Mouse (Mus musculus) Patski (cell line): ENCODE measurements around the gene Psmb6. TPM values are rescaled to one million over a fixed set of nuclear protein-coding genes. Genes with fewer than 3 reads are reported as not detected.
A peak's percentile ranks its signal among the peaks of the same experiment; 100 is the strongest.

Experiments used
- ATAC-seq: fragments of 100-300 bp; one replicate; pipeline ENCODE4 v1.8.0; 2021
- CTCF ChIA-PET: fragments of 350-600 bp; sonication (Branson Sonifier 250); formaldehyde crosslinking; loops from one replicate; lab custom pipeline; 2022; ENCODE audit warnings: inconsistent platforms; lab: Charles Lee
- POLR2A ChIA-PET: fragments of 350-600 bp; sonication (Branson Sonifier 250); formaldehyde crosslinking; loops from one replicate; lab custom pipeline; 2022; ENCODE audit warnings: antibody characterized with exemption, inconsistent platforms; lab: Charles Lee
- DNase-seq: peaks from one replicate; pipeline ENCODE4 v3.0.0-alpha.2; 2011; ENCODE audit warnings: low read depth, low spot score
- H3K27me3 ChIP-seq: fragments of 371-371 bp; one replicate; pipeline ENCODE4 v1.5.1; 2021
- CTCF ChIP-seq: fragments of 100-300 bp; IDR thresholded peaks from one replicate; pipeline ENCODE4 v1.5.1; 2021
- in situ Hi-C: fragments of 300-500 bp; cut with MboI; formaldehyde crosslinking; loops from 3 replicates; pipeline ENCODE4 v1.11.1; 2018; ENCODE audit warnings: low pct_unique_long_range_greater_than_20kb, mixed read lengths
- polyA plus RNA-seq: library from polyadenylated mRNA; unstranded; gene quantifications from one replicate; pipeline ENCODE4 v1.2.3, GENCODE M21; 2021

Gene Psmb6
- polyA plus RNA-seq, 1 experiment from 2014 or later, result 323 TPM

- DNase-seq (no peak), ATAC-seq (peak; percentile 69)
- ChIA-PET POLR2A (no interaction called here), CTCF (interaction anchor here (0.9 to 1.6 kb wide), 2 partner anchors 22 to 26 kb away, joined by 3 to 4 read pairs; no protein-coding TSS in a partner anchor)
- in situ Hi-C loops, result loop anchor here (5.0 kb wide), 1 partner anchor 57 kb away; no protein-coding TSS in a partner anchor
- TF ChIP-seq CTCF, result peak; percentile 92
- H3K27me3 ChIP-seq, result no peaks in the 10 kb centered on the region
Measured at GRCm38 (mm10) chr11:70539877-70540587, 14.9 kb downstream of the Psmb6 start, which contains the start of gene Pld2. Gene Pld2 (plus strand): TSS chr11:70540064.

- no peak for DNase-seq
- ChIA-PET CTCF (interaction anchor here (1.6 kb wide), 1 partner anchor 21 kb away, joined by 4 read pairs; no protein-coding TSS in a partner anchor), POLR2A (no interaction called here)
- no peak for TF ChIP-seq CTCF
- no peak for ATAC-seq
- no peaks in the 10 kb centered on the region for H3K27me3 ChIP-seq
- in situ Hi-C loops, result loop anchor here (5.0 kb wide), 1 partner anchor 56 kb away; no protein-coding TSS in a partner anchor
Measured at GRCm38 (mm10) chr11:70540928-70541327, 15.8 kb downstream of the Psmb6 start.

- in situ Hi-C loops, result loop anchor here (5.0 kb wide), 1 partner anchor 56 kb away; no protein-coding TSS in a partner anchor
Measured at GRCm38 (mm10) chr11:70541415-70541814, 16.2 kb downstream of the Psmb6 start.

GRCm38 (mm10) chr11:70544496-70544895 is 19.3 kb downstream of the Psmb6 start:
- CTCF ChIA-PET, result no interaction called here
- in situ Hi-C loops, result loop anchor here (5.0 kb wide), 1 partner anchor 53 kb away; no protein-coding TSS in a partner anchor
- no peak for DNase-seq
- POLR2A ChIA-PET, result no interaction called here
- TF ChIP-seq CTCF, result no peak
- H3K27me3 ChIP-seq, result no peaks in the 10 kb centered on the region
- no peak for ATAC-seq

More at GRCm38 (mm10) chr11:70541415-70541814, 16.2 kb downstream of the Psmb6 start:
- DNase-seq (no peak), ATAC-seq (no peak)
- no peaks in the 10 kb centered on the region for H3K27me3 ChIP-seq
- ChIA-PET POLR2A (no interaction called here), CTCF (interaction anchor here (1.6 kb wide), 1 partner anchor 20 kb away, joined by 4 read pairs; no protein-coding TSS in a partner anchor)
- no peak for TF ChIP-seq CTCF

GRCm38 (mm10) chr11:70551526-70551925 is 26.4 kb downstream of the Psmb6 start:
- ChIA-PET POLR2A (no interaction called here), CTCF (no interaction called here)
- no peaks in the 10 kb centered on the region for H3K27me3 ChIP-seq
- ATAC-seq, result no peak
- in situ Hi-C loops, result no loop called here
- TF ChIP-seq CTCF, result no peak
- no peak for DNase-seq

- ChIA-PET CTCF (no interaction called here), POLR2A (no interaction called here)
- in situ Hi-C loops, result no loop called here
Measured at GRCm38 (mm10) chr11:70553940-70554339, 28.8 kb downstream of the Psmb6 start.

GRCm38 (mm10) chr11:70557545-70557944 is 32.4 kb downstream of the Psmb6 start:
- POLR2A ChIA-PET, result no interaction called here
- in situ Hi-C loops, result no loop called here

More at GRCm38 (mm10) chr11:70553940-70554339, 28.8 kb downstream of the Psmb6 start:
- no peaks in the 10 kb centered on the region for H3K27me3 ChIP-seq
- ATAC-seq, result no peak
- no peak for TF ChIP-seq CTCF
- DNase-seq, result no peak

GRCm38 (mm10) chr11:70561937-70562286 is 36.7 kb downstream of the Psmb6 start:
- in situ Hi-C loops, result no loop called here
- no peak for TF ChIP-seq CTCF
- DNase-seq, result no peak
- CTCF ChIA-PET, result interaction anchor here (1.0 to 2.9 kb wide), 4 partner anchors 21 to 51 kb away, joined by 3 to 6 read pairs (median 4); partner anchors contain the start of gene Pld2
- POLR2A ChIA-PET, result no interaction called here
- no peaks in the 10 kb centered on the region for H3K27me3 ChIP-seq
- ATAC-seq, result peak; percentile 9

More at GRCm38 (mm10) chr11:70557545-70557944, 32.4 kb downstream of the Psmb6 start:
- no peak for DNase-seq
- no peaks in the 10 kb centered on the region for H3K27me3 ChIP-seq
- CTCF ChIA-PET, result no interaction called here
- TF ChIP-seq CTCF, result no peak
- no peak for ATAC-seq

GRCm38 (mm10) chr11:70562287-70562994 is 37.3 kb downstream of the Psmb6 start, which contains the start of gene Mink1:
Gene Mink1 (plus strand): TSS chr11:70562881.
- no peak for TF ChIP-seq CTCF
- H3K27me3 ChIP-seq, result no peaks in the 10 kb centered on the region
- DNase-seq (peak; percentile 47), ATAC-seq (peak; percentile 73)
- in situ Hi-C loops, result no loop called here
- ChIA-PET CTCF (interaction anchor here (1.0 to 2.9 kb wide), 4 partner anchors 22 to 51 kb away, joined by 3 to 6 read pairs (median 4); partner anchors contain the start of gene Pld2), POLR2A (no interaction called here)

- in situ Hi-C loops, result no loop called here
- no peaks in the 10 kb centered on the region for H3K27me3 ChIP-seq
- DNase-seq (no peak), ATAC-seq (no peak)
- TF ChIP-seq CTCF, result no peak
- ChIA-PET CTCF (interaction anchor here (2.9 kb wide), 1 partner anchor 24 kb away, joined by 6 read pairs; no protein-coding TSS in a partner anchor), POLR2A (interaction anchor here (0.7 kb wide), 3 partner anchors 36 to 179 kb away, joined by 3 read pairs; no protein-coding TSS in a partner anchor)
Measured at GRCm38 (mm10) chr11:70562995-70563469, 37.9 kb downstream of the Psmb6 start.
